Mouse (Mus musculus) spleen, adult 18-20 months (tissue): ENCODE measurements at regions not wholly inside any gene's neighbourhood (a gene's known extent, or its start where the extent isn't known, plus 50 kb on each side); places are given as distances from the start of the nearest gene placed in this dataset.

ENCODE experiments used
- DNase-seq, 2 experiments: peaks; one replicate each; pipeline ENCODE4 v3.0.0; 2022; ENCODE audit warnings: mixed read lengths in 2 of 2

DNA sequence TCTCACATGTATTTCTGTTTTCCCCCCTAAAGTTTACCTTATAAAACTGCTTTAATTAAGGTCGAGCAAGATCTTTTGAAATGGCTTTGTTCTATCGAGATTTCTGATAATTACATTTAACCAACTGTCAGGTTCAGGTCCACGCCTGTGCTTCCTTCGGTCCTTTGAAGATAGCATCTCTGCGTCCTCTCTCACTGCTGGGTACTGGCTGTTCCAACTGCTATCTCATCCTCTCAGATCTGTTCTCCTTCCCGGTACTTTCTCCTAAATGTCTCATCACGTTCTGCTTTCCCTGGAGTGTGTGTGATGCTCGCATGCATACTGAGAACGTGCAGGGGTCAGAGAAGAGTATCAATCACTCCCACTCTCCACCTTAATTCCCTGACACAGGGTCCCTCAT is 125.8 kb upstream of the A230072I06Rik start:
- no peak for DNase-seq

DNA sequence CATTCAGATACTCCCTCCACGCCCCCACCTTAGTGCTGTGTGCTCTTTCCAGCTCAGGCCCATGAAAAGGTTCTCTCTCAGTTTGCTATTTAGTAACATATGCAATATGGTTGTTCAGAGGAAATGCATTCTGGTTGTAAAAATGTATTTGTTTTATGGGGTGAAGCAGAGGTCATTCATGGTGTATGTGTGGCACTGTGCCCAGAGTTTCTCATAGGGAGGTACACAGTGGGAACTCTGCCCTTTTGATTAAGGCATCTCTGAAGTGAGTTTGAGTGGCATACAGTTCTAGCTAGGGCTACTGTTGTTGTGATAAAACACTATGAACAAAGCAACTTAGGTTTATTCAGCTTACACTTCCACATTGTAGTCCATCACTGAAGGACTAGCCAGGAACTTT is 121.7 kb upstream of the A230072I06Rik start:
- no peak for DNase-seq

DNA sequence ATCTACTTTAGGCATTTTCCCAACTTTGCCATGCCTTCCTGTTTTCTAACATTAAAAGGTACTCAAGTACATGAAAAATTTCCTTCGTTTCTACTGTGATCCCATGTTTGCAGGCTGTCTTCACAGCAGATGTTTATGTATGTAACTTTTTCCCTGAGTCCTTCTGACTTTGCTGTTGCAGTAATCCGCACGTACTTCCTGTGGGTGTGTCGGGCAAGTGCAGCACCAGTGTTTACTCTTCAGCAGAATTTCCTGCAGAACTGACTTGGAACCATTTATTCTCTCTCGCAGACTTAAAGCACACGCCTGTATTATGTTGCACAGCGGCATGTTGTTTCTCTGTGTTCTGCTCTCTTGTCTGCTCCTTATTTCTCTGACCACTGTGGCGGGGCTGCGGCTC is 120.4 kb upstream of the A230072I06Rik start:
- DNase-seq: no peak

DNA sequence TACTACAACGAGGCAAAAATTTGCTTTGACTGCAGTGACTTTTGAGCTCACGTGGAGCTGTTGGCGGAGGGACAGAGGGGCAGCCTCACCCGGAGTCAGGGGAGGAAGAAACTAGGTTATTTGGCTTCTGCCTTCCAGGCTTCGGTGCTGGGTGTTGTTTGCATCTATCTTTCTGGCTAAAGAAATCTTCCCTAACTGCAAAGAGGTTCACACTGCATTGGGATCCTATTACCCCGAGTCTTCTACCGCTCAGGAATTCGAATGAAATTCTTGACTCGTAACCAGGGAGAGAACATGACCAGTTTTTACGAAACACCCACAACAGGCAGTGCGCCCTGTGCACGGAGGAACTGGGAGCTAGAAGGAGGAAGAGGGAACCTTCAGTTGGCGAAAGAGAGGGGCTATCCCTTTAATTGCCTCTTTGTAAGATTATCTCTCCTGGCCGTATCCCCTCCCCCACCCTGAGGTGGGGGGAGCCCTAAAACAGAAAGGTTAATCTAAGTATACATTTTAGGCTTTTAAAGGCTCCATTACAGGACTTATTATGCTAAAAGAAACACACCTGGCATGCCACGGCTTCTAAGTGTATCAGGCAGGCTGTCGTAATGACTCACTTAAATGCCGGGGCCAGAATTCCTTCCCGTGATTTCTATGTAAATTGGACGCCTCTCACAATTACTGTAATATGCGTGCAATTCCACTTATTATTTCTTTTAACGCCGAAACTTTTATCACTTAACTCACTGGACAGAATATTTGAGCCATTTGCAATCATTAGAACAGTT is 115.5 kb upstream of the A230072I06Rik start:
- no peak for DNase-seq

DNA sequence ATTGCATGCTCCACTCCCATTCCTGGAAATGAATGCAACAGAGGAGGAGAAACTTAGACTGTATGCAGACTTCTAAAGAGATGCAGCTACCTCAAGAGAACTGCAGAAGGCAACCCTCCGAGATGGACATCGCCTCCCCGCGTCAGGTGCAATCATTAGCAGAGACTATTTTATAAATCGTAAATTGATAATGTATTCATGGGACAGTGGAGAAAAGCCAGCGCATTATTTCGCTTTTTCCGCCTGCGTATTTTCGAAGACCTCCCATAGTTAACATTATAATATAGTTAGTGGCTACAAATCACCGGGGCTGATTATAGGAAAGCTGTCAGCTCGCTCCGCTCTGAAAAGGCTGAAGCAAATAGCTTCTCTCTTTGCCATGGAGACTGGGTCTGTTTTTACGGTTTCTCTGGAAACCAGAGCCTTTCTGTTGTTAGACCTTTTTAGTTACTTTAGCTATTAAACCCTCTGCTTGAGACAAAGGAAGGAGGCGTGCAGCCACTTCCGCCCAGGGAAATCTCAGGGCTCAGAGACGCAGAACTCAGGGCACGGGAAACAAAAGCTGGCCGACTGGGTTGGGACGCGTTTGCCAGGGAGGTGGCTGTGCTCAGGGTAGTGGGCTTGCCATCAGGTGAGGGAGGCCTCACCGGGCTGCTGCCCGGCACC is 113.0 kb upstream of the A230072I06Rik start:
- DNase-seq: no peak

DNA sequence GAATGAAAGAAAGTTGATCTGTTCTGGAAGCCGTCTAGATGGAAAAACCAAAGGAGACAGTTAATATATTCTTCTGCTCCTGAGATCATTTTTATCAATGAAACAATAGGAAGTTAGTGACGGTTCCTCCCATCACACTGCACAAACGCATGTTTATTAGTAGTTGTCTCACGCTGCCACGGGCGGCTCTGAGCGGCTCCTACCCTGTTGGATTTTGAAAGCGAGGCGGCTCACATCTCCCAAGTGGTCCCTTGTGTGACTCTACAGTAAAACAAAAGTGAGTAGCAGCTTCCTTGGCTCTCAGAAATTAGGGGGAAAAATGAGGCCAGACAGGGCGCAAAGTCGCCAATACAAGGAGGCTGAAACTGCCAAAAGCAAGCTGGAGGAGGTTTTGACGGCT is 106.8 kb upstream of the A230072I06Rik start:
- DNase-seq: no peak

GRCm38 (mm10) chr8:12175496-12175895 is 103.1 kb upstream of the A230072I06Rik start:
- no peak for DNase-seq

- no peak for DNase-seq
Observed at GRCm38 (mm10) chr8:12184666-12185065, 94.0 kb upstream of the A230072I06Rik start.

DNA sequence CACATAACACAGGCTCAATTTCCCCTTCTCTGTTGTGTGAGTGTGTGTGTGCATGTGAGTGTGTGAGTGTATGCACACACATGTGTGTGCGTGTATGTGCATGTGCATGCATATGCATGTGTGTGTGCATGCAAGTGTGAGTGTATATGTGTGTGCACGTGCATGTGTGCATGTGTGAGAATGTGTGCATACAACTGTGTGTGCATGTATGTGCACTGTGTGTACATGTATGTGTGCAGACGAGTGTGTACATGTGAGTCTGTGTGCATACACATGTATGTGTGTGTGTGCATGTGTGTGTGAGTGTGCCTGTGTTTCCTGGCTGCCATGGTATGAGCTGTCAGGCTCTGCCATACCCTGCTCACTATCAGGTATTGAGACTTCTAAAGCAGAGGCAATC is 91.3 kb upstream of the A230072I06Rik start:
- no peak for DNase-seq

- DNase-seq: no peak
Observed at GRCm38 (mm10) chr8:12188451-12188850, 90.2 kb upstream of the A230072I06Rik start.

DNA sequence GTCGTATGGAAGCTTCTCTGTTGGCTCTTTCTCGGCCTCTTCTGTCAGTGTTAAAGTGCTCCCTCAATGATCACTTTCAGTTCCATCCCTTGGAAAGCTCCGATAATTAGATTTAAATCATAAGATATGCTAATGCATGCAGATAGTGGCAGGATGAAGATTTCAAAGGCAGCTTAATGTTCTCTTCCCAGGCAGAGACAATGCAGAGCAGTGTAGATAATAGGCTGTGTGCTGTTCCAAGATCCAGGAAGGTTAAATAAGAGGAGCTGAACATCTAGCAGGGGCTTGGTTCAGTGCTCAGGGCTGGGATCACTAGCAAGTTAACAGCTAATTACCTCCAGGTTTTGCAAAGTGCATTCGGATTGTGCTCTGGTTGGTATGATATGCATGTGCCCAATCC is 89.7 kb upstream of the A230072I06Rik start:
- DNase-seq: no peak

DNA sequence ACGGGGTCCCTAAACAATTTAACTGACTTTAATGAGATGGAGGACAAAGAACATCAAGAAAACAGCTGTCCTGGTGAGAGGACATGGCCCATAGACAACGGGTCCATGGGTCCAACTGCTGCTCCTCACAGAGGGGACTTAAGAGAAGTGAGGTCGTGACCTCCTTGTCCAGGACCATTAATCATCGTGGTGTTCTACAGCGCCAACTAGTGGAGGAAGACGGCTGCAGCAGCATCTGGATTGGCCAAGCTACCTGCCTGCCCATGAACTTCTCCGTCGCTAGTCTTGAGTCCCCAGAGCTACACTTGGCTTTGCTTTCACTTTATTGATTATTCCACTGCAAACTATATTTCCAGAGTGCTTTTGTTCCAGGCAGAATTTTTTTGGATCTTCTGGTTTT is 86.6 kb upstream of the A230072I06Rik start:
- no peak for DNase-seq

DNA sequence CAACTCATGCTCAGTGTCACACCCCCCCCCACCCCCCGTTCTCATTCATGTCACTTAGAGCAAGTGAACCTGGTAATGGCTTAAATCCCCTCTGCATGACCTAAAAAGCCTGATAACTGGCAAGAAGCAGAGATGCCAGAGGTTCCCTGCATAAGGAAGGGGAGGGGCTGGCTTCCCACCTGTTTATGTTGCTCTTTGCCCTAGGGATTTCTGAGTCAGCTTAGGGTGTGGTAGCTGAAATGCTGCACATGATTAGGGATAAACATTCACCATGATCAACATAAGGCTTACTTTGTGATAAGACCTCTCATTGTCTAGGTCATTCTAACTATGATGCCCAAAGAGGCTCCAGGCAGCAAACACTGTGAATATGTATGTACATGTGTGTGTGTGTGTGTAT is 72.7 kb upstream of the A230072I06Rik start:
- DNase-seq: no peak

DNA sequence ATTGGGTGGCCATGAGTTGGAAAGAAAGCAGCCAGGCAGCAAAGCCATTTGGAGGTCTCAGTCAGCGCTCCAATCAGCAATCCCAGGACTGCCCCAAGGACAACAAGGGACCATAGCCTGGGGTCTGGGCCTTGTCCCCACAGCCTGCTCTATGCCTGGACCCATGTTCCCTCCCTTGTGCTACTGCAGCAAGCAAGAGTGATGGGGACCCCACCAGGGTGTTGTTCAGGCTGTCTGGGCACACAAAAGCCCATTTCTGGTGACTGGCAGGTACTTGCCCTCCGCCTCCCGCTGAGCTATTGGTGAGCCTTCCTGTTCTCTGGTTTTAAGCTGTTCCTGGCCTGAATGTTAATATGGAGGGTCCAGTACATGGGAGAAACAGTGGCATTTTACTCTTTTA is 71.2 kb upstream of the A230072I06Rik start:
- DNase-seq: no peak

- DNase-seq: no peak
Observed at GRCm38 (mm10) chr8:12213774-12214173, 64.8 kb upstream of the A230072I06Rik start.

DNA sequence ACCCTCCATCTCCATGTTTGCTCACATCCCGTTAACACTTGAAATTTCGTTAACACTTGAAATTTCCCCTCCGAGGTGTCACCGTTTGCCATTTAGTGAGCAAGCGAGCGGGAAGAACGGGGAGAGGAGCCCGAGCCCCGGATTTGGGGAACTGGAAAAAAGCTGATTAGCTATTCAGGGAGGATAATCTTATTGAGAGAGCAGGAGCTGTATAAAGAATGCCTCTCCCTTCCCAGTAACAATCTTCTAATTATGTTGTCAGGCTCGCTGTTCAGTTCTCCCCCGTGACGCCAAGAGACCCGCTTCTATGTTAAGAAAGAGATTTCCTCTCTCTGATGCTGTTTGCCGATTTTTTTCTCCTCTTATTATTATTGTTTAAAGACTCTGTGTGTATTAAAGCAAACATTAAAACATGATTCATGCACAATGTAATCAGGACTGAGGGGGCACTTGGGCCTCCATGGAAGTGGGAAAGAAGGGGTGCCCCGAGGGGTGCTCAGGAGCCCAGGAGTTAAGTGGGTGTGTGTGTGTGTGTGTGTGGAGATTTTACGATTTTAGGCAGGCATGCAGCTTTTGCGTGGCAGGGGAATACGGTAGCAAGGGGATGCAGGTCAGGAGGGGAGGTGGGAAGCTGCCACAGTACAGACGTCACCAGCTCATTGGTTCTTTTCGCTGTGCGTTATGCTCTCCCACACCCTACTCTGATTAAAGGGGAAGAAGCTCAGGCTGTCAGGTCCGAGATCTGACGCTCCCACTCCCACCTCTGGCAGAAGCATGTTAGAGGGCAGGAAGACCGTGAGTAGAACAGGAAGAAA is 64.2 kb upstream of the A230072I06Rik start:
- DNase-seq: no peak

- DNase-seq: no peak
Observed at GRCm38 (mm10) chr8:12221506-12221905, 57.1 kb upstream of the A230072I06Rik start.

DNA sequence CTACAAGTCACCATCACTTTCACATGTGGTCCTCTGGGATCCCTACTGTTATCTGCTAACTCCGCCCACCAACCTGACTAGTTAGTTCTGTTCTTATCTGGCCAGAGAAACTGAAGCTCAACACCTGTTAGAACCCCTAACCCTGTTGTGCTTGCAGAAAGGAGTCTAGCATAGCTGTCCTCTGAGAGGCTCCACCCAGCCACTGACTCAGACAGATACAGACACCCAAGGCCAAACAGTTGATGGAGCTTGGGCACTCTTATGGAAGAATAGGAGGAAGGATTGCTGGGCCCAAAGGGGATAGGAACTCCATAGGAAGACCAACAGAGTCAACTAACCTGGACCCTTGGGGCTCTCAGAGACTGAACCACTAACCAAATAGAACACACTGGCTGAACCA is 55.2 kb upstream of the A230072I06Rik start:
- DNase-seq: no peak
